Mouse (Mus musculus) brain, embryonic 14.5 days (tissue): ENCODE data around the gene Sbpl.
"Not testable (repeated sequence)": the region's sequence is repeated elsewhere in the genome, so short reads cannot be mapped to it uniquely, and the experiment has no call there.

Source experiments
- CTCF ChIP-seq: fragments of 200-500 bp; IDR thresholded peaks from 2 replicates; pipeline ENCODE4 v1.5.1; 2012; ENCODE audit warnings: inconsistent platforms, mild to moderate bottlenecking, moderate library complexity, borderline replicate concordance; ENCODE audit not compliant: insufficient read depth, insufficient read length; ENCODE audit errors: extremely low read depth
- POLR2A ChIP-seq: fragments of 200-500 bp; IDR thresholded peaks from 2 replicates; pipeline ENCODE4 v1.6.1; 2012; ENCODE audit warnings: mild to moderate bottlenecking, inconsistent platforms, borderline replicate concordance; ENCODE audit not compliant: poor library complexity, insufficient read depth, insufficient read length, severe bottlenecking; ENCODE audit errors: extremely low read depth

- not testable (repeated sequence) for TF ChIP-seq CTCF, POLR2A
Measured at GRCm38 (mm10) chr17:23917158-23917557, 37.9 kb downstream of the Sbpl start, which contains the start of gene Dcpp3.
